Mouse (Mus musculus) inflammation-experienced regulatory T-cells, adult 6 months (primary cell): ENCODE results near the gene Vax2. TPM values are rescaled to one million over a fixed set of nuclear protein-coding genes. Genes with fewer than 3 reads are reported as not detected.

Source experiments
- ATAC-seq: one replicate; pipeline ENCODE4 v1.8.0; 2017
- polyA plus RNA-seq, 3 experiments: library from polyadenylated mRNA; unstranded; fragments of 100-300 nt; shearing (Covaris generic); gene quantifications; one replicate each; pipeline ENCODE4 v1.2.1; 2017

Gene Vax2
- 1 to 10 TPM in 1 of 3 experiments, not detected in 2; 1.3 TPM for polyA plus RNA-seq

DNA sequence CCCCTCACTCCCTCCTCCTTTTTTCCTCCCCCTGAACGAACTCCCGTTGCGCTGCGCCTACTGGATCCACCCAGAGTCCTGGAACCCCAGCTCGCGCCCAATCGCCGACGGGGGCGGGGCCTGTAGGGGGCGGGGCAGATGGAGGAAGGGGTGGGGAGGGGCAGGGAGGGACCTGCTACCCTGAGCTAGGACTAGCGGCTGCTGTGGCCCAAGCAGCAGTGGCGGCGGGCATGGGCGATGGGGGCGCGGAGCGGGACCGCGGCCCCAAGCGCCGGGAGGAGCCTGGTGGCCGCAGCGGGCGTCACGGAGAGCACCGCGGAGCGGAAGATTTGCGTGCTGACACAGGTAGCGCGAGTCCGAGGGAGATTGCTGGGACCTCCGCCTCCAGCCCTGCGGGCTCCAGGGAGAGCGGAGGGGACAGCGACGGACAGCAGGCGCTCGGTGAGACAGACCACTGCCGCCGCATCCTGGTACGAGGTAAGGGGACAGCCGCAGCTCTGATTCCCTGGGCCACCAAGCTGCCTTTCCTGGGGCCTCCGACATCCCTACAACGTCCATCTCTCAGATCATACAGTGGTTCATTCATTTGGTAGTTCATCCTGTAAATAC lies at the start of gene Vax2:
TSS of gene Vax2 (plus strand) at position 198 of the 609 bp plus-strand sequence.
- peak; percentile 33 for ATAC-seq

- ATAC-seq, result no peak
These were observed 46.1 kb upstream of the Vax2 start for GRCm38 (mm10) chr6:83665009-83665408.

- no peak for ATAC-seq
These were observed 37.7 kb upstream of the Vax2 start for GRCm38 (mm10) chr6:83673395-83673794.

GRCm38 (mm10) chr6:83677757-83678156 lies 33.3 kb upstream of the Vax2 start, which contains the start of gene Cd207:
Gene Cd207 (minus strand): TSS chr6:83677857.
- ATAC-seq, result no peak

DNA sequence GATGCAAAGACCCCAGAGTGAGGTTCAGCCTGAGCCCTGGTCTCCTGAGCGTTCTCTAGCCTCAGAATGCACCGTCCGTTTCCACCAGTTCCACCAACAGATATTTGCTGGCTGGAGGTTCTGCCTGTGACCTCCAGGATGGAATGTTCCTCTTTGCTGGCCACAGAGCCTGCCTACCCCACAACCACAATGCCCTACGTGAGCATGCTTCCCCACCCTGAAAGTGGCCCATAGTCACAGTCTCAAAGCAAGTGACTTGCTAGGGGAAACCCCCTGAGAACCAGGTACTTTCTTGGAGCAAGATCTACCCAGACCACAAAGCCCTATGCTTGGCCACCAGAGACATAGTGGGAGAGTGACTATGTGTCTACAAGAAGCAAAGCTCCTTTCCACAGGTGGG lies 21.7 kb upstream of the Vax2 start:
- no peak for ATAC-seq

GRCm38 (mm10) chr6:83690277-83690676 lies 20.8 kb upstream of the Vax2 start:
- ATAC-seq, result no peak

GRCm38 (mm10) chr6:83690936-83691335 lies 20.1 kb upstream of the Vax2 start:
- ATAC-seq, result no peak

- ATAC-seq, result no peak
These were observed 18.1 kb upstream of the Vax2 start for GRCm38 (mm10) chr6:83692962-83693361.

DNA sequence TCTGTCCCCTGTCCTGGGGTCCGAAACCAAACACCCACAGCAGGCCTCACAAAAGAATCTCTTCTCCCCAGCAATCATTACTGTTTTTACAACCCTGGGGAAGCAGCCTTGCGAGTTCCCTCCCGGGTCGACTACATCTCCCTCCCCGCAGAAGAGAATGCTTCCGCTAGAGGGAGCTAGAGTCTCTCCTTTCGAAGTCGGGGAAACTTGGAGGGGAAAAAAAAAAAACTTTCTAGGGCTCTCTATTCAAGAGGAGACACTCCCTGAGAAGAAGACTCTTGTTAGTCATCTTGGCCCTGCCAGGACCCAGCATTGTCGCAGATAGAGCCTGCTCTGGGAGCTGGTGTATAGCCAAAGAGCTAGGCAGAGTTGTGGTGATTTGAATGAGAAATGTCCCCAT lies 17.2 kb upstream of the Vax2 start:
- peak; percentile 56 for ATAC-seq

- ATAC-seq, result no peak
These were observed 15.3 kb upstream of the Vax2 start for GRCm38 (mm10) chr6:83695731-83696130.

DNA sequence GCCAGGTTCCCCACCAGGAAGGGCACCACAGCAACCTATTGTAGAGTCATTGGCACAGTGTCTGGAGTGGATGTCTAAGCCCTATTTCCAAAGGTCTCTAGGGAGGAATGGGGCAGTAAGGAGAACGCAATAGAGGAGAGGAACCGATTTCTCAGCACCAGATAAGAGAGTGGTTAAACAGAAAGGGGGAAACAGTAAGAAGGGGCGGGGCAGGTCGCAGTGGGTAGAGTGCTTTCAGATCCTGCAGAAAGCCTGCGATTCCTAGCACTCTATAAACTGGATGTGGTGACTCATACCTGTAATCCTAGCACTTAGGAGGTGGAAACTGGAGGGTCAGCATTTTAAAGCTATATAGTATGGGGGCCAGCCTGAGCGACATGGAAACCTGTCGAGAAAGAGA lies 14.4 kb upstream of the Vax2 start:
- no peak for ATAC-seq

DNA sequence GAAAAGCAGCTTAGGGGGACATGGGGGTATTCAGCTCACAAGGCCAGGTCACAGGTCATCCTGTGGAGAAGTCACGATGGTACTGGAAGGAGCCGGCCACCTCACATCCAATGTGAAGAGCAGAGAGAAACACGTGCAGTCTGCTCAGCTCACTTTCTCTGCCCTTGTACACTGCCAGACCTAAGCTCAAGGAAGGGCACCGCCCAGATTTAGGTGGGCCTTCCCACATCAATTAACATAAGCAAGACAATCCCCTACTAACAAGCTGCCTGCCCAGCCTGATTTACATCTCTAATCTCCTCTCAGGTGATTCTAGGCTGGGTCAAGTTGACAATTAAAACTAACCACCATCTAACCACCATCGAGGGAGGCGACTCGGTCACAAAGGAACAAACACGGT lies 13.1 kb upstream of the Vax2 start:
- no peak for ATAC-seq

DNA sequence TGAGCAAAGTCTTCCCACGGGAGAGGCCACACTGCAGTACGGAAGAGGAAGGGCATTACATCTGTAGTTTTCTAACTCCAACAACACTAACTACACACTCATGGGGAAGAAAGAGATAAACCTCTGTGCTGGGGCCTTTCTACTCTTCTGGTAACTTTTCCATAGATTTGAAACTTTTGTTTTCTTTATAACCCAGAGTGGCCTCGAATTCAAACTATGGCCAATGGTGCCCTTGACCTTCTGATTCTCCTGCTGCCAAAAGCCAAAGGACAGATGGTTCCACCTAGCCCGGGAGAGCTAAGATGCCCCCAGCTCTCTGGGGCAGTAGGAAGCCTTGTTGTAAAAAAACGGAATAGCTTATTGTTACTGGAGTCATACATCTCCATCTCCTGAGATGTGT lies 11.1 kb upstream of the Vax2 start:
- ATAC-seq, result no peak

- ATAC-seq, result no peak
These were observed 10.1 kb upstream of the Vax2 start for GRCm38 (mm10) chr6:83701001-83701400.

DNA sequence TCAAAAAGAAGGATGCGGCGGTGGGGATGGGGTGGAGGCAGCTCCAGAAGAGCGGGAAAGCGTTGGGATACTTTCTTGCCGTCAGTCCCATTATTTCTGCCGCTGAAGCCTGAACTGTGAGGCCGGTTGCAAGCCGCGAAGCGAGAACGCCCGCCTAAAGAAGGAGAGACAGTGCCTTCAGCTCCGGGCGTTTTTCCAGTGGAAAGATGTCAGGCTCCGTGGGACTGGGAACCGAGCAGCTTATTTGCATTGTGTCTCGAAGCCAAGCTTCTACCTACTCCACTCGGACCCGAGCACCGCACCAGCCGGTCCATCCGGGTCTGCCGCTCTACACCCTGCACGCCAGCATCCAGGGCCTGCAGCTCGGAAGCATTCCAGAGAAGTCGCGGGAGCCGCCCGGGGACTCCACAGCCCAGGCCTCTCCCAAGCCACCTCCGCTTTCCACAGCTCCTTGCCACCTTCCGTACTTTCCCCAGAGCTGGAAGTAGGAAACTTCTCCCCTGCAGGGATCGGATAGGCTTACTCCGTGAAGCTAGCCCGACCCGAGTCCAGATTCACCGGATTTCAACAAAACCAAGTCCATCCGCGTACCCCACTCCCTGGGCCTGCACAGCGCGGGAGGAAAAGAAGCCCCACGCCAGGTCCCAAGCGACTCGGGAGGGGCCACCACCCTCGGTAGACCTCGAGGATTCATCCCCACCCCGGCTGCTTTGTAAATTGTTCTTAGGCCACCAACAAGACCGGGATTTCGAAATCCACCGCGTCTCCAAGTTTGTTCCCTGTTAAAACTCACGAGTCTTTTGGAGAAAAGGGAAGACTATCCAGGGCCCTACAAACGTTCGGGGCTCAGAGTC lies 8.7 kb upstream of the Vax2 start:
- no peak for ATAC-seq

- ATAC-seq, result no peak
These were observed 7.9 kb upstream of the Vax2 start for GRCm38 (mm10) chr6:83703000-83703721.

DNA sequence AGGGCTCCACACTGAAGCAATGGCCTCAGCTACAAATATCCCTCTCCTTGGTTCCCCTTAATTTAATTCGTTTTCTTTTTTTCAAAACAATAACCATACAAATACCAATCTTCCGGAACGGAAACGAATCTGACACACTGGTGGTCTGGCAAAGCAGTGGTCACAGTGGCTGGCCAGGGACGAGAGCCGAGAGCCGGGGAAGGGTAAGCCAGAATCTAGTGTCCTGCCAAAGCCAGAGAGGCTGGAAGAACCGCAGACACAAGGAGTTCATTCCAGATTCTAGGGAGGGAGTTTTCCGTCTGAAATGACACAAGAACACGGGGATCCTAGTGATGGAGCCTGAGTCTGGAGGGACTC lies 7.4 kb upstream of the Vax2 start:
- no peak for ATAC-seq

DNA sequence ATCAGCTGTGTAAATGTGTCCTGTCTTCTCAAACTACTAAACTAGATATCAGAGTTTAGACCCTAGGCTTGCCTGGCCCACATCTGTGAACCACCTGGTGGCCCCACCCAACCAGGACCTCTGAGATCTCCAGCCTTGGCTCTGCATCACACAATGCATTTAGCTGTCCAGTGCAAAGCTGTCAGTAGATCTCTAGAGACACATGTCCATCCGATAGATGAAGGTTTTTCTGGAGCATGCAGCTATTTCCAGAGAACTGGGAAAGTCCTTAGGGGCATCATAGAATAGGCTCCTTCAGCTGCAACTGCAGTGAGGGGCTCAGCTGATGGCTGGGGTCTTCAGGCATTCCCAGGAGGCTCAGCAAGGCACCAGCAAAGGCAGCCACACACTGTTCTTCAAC lies 6.8 kb upstream of the Vax2 start:
- no peak for ATAC-seq

- no peak for ATAC-seq
These were observed 6.4 kb upstream of the Vax2 start for GRCm38 (mm10) chr6:83704701-83705100.

- ATAC-seq, result no peak
These were observed 3.1 kb upstream of the Vax2 start for GRCm38 (mm10) chr6:83707738-83708510.

DNA sequence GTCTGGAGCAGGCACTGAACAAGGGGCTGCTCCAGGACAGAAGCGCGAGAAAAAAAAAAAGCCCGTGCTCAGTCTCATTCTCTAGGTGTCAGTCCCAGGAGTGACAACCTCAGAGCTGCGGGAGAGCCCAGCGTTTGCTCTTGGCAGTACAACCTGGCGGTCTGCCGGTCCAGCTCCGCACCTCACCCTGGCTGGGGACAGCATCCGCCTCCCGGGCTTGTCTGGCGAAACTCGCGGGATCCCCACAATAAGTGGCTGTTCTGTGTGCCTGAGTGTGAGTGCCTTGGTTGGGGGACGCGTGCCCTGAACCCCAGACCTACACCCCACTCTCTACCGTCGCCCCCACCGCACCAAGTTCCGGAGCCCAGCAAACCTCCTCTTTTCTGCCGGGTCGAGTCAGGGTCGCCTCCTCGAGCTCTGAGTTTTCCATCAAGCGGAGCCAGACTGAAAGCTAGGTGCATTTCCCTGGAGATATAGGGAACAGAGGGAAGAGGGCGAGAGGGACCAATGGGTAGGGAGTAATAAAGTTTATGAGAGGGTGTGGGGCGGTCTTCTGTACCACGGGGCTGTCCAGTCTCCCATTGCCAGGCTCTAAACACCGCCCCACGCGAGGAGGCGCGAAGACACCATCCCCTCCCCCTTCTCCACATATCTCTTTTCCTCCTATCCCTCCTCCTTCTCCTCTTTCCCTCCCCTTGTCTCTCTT lies 550 bp upstream of the Vax2 start:
- no peak for ATAC-seq
